Mouse (Mus musculus) intestine, embryonic 14.5 days (tissue): ENCODE measurements around the gene Fgfr2. TPM values are rescaled to one million over a fixed set of nuclear protein-coding genes. Genes with fewer than 3 reads are reported as not detected.

Source experiments
- ATAC-seq: fragments of 200-750 bp; cut with Nextera tagmentation; replicated peaks from 2 replicates; pipeline ENCODE4 v1.8.0; 2017; ENCODE audit warnings: low read depth, moderate number of reproducible peaks, moderate TSS enrichment, moderate library complexity; ENCODE audit not compliant: low FRiP score, low TSS enrichment
- DNase-seq: peaks from one replicate; pipeline ENCODE4 v3.0.0-alpha.2; 2018; ENCODE audit warnings: low spot score
- H3K27ac ChIP-seq: fragments of 300-500 bp; sonication (generic); 2 replicates; pipeline ENCODE4 v1.5.1; 2014; ENCODE audit warnings: low read depth, mild to moderate bottlenecking, control low read depth
- H3K27me3 ChIP-seq: fragments of 300-500 bp; sonication (generic); replicated peaks from 2 replicates; pipeline ENCODE4 v1.6.1; 2014; ENCODE audit warnings: low read length, control low read depth; ENCODE audit not compliant: control insufficient read depth, insufficient read depth
- H3K36me3 ChIP-seq: fragments of 300-500 bp; sonication (generic); 2 replicates; pipeline ENCODE4 v1.6.1; 2014; ENCODE audit warnings: low read length, control low read depth; ENCODE audit not compliant: control insufficient read depth, insufficient read depth
- H3K4me1 ChIP-seq: fragments of 300-500 bp; sonication (generic); replicated peaks from 2 replicates; pipeline ENCODE4 v1.6.1; 2014; ENCODE audit warnings: low read length, control low read depth, mixed read lengths; ENCODE audit not compliant: control insufficient read depth, insufficient read depth
- H3K4me2 ChIP-seq: fragments of 300-500 bp; sonication (generic); 2 replicates; pipeline ENCODE4 v1.6.1; 2014; ENCODE audit warnings: low read length
- H3K4me3 ChIP-seq: fragments of 300-500 bp; sonication (generic); 2 replicates; pipeline ENCODE4 v1.5.1; 2014; ENCODE audit warnings: low read depth, low read length, control low read depth, mixed read lengths
- H3K9ac ChIP-seq: fragments of 300-500 bp; sonication (generic); 2 replicates; pipeline ENCODE4 v1.6.1; 2014; ENCODE audit warnings: mild to moderate bottlenecking, low read length
- H3K9me3 ChIP-seq: fragments of 300-500 bp; sonication (generic); 2 replicates; pipeline ENCODE4 v1.6.1; 2016; ENCODE audit warnings: low read length, control low read depth; ENCODE audit not compliant: control insufficient read depth
- WGBS: fragments of 180-500 bp; shearing (Covaris S2); extraction: QIAGEN DNeasy Blood & Tissue Kit; methylation state at CpG from one replicate; pipeline ENCODE4 v1.1.7; 2014; 5-methylcytosine and 5-hydroxymethylcytosine counted together
- polyA plus RNA-seq: library from polyadenylated mRNA; unstranded; fragments of >200 nt; fragmentation: Nextera tagmentation; extraction: Ambion mirVana; gene quantifications from 2 replicates; pipeline ENCODE4 v1.2.1, GENCODE M21; 2014

Gene Fgfr2
- 105 and 119 TPM in 2 replicates for polyA plus RNA-seq

DNA sequence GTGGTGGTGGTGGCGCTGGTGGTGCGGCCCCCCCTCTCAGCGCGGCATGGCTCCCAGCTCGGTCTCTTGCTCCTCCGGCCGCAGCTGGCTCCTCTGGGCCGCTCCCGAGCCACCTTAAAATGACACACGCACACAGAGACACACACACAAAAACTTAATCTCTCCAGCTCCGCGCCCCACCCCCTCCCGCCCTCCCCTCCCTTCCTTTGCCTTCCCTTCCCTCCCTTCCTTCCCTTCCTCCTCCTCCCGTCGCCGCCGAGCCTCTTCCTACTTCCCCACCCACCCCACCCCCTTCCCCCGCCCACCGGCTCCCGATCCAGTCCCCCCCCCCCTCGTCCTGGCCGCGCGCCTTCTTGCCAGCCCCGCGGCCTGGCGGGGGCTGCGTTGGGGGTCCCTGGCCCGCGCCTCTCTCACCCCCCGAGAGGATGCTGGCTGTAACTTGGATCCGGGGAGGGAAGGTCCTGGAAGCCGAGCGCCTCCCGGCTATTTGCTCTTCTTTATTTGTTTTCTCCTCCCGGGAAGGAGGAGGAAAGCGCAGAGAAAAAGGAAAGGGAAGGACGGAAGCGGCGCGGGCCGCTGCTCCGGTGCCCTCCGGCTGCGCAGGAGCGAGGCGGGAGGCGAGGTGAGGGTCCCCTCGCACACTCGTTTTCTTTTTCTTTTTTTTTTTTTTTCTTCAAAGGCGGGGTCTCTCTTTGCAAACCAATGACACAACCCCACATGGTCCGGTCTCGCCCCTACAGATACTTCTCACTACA, at the start of gene Fgfr2:
Gene Fgfr2 (minus strand): TSS at position 107 of the 755 bp plus-strand sequence.
- WGBS: under 1% methylated on average over 31 of the region's 53 CpGs
- Histone ChIP-seq H3K4me2 (peak within 1 kb of the TSS; percentile 88), H3K27ac (peak within 1 kb of the TSS; percentile 100), H3K4me3 (peak within 1 kb of the TSS; percentile 91), H3K4me1 (peaks cover 31% of the 10 kb centered on the region), H3K36me3 (no peaks in the 10 kb centered on the region), H3K9ac (peak within 1 kb of the TSS; percentile 98), H3K9me3 (no peaks in the 10 kb centered on the region), H3K27me3 (no peaks in the 10 kb centered on the region)
- ATAC-seq: peak; percentile 72
- DNase-seq: peak; percentile 92

GRCm38 (mm10) chr7:133171403-133172032, 48.4 kb upstream of the Fgfr2 start:
- Histone ChIP-seq H3K4me2 (no peak overlapping the region), H3K4me1 (no peaks in the 10 kb centered on the region; the same call in 1 of the 2 replicates), H3K36me3 (no peaks in the 10 kb centered on the region), H3K9me3 (no peaks in the 10 kb centered on the region), H3K27me3 (no peaks in the 10 kb centered on the region), H3K27ac (no peak overlapping the region), H3K4me3 (no peak overlapping the region), H3K9ac (no peak overlapping the region)
- DNase-seq: no peak
- no peak for ATAC-seq
- WGBS: 80% methylated on average over 4 of the region's 4 CpGs

DNA sequence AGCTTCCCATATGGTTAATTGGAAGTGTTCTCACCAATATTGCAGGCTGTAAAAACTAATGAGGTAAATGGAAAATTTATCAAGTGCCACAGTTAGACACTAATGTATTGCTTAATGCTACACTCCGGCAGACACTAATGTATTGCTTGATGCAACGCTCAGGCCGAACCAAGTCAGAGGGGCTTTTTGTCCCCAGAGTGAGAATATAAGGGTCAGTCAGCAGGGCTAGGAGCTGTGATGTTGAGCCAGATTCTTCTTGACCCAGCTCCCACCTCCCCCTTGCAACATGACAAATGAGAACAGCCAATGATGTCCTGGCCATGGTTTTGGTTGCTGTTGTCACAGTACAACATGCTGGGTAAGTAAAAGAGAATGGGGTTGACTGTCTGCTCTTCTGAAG, 45.8 kb upstream of the Fgfr2 start:
- Histone ChIP-seq H3K4me3 (no peak overlapping the region), H3K9ac (no peak overlapping the region), H3K9me3 (no peaks in the 10 kb centered on the region), H3K4me1 (0 out of 2 replicates have a peak, but pooled peaks cover 3% of the 10 kb centered on the region), H3K4me2 (no peak overlapping the region), H3K27me3 (no peaks in the 10 kb centered on the region), H3K27ac (no peak overlapping the region), H3K36me3 (no peaks in the 10 kb centered on the region)
- 96% methylated on average over 3 of the region's 3 CpGs for WGBS
- no peak for DNase-seq
- no peak for ATAC-seq

DNA sequence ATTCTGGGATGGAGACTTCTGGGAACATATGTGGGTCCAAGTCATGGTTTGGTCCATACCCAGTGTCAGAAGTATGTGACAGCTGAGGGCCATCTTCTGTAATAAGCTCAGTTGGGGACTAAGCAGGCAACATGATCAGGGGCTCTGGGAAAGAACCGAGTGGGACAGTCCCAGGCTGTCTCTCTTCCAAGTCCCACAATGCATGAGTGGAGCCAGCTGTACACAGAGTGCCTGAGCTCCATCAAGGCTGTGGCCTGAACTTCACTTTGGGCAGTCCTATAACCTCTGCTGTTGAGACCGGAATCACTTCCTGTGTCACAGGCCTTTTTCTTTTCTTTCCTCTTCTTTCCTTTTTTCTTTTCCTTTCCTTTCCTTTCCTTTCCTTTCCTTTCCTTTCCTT, 44.8 kb upstream of the Fgfr2 start:
- H3K36me3 ChIP-seq: no peaks in the 10 kb centered on the region
- no peak overlapping the region for H3K4me3 ChIP-seq

DNA sequence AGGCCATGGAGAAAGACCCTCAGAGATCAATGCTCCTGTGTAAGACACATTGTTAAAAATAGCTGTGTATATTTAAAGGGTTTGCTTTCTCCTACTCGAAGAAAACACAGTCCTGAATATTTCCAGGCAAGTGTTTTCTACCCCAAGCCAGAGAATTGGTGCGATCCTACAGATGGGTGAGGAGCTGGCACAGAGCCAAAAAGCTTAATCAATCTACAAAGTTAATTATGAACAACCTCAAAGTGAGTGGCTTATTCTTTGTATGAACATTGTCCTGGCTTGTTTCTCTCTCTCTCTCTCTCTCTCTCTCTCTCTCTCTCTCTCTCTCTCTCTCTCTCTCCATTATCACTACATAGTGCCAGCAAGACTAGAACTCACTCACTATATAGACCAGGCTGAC, 41.6 kb upstream of the Fgfr2 start:
- H3K4me1 ChIP-seq: peaks cover 11% of the 10 kb centered on the region
- DNase-seq (no peak), ATAC-seq (no peak)
- no peak overlapping the region for H3K27ac ChIP-seq
- 32% methylated on average over 2 of the region's 2 CpGs for WGBS
- no peaks in the 10 kb centered on the region for H3K36me3 ChIP-seq
- H3K9ac ChIP-seq: no peak overlapping the region
- H3K27me3 ChIP-seq: no peaks in the 10 kb centered on the region
- no peaks in the 10 kb centered on the region for H3K9me3 ChIP-seq
- H3K4me2 ChIP-seq: no peak overlapping the region
- no peak overlapping the region for H3K4me3 ChIP-seq

More for the DNA sequence above, 44.8 kb upstream of the Fgfr2 start:
- Histone ChIP-seq H3K4me1 (peaks cover 3% of the 10 kb centered on the region; the same call in 1 of the 2 replicates), H3K9me3 (no peaks in the 10 kb centered on the region), H3K27me3 (no peaks in the 10 kb centered on the region), H3K4me2 (no peak overlapping the region), H3K9ac (no peak overlapping the region), H3K27ac (no peak overlapping the region)
- 70% methylated on average over 2 of the region's 2 CpGs for WGBS
- ATAC-seq (no peak), DNase-seq (no peak)

- WGBS: 69% methylated on average over 5 of the region's 5 CpGs
- Histone ChIP-seq H3K27me3 (no peaks in the 10 kb centered on the region), H3K27ac (no peak overlapping the region), H3K4me2 (no peak overlapping the region), H3K4me1 (peaks cover 11% of the 10 kb centered on the region), H3K36me3 (no peaks in the 10 kb centered on the region), H3K9ac (no peak overlapping the region), H3K9me3 (no peaks in the 10 kb centered on the region), H3K4me3 (no peak overlapping the region)
- DNase-seq (no peak), ATAC-seq (no peak)
These were observed 39.9 kb upstream of the Fgfr2 start for GRCm38 (mm10) chr7:133163011-133163410.

DNA sequence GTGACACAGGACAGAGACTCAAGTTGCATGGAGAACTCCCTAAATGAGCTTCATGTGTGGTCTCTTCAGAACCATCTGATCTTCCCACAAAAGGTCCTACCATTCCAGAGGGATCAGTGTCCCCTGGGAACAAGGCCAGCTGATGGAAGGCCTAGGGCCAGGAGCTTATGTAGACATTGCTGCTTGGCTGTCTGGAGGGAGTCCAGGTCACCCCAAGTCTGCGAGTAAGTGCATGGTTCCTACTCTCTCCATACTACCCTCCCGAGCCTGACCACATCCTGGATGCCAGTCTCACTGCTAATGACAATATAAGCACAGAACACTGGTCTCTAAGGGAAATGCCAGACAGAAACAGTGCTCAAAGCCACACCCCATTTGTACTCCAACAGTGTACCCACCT, 39.0 kb upstream of the Fgfr2 start:
- WGBS: 56% methylated on average over 2 of the region's 2 CpGs
- H3K4me1 ChIP-seq: peaks cover 11% of the 10 kb centered on the region
- 0 out of 2 replicates have a peak overlapping the region, but pooled peaks have one; percentile 22 for H3K27ac ChIP-seq
- no peaks in the 10 kb centered on the region for H3K9me3 ChIP-seq
- H3K9ac ChIP-seq: no peak overlapping the region
- no peak for ATAC-seq
- DNase-seq: no peak
- H3K4me2 ChIP-seq: no peak overlapping the region
- no peaks in the 10 kb centered on the region for H3K27me3 ChIP-seq
- no peak overlapping the region for H3K4me3 ChIP-seq
- no peaks in the 10 kb centered on the region for H3K36me3 ChIP-seq

GRCm38 (mm10) chr7:133161362-133162080, 38.4 kb upstream of the Fgfr2 start:
- 34% methylated on average over 7 of the region's 7 CpGs for WGBS
- no peak overlapping the region for H3K9ac ChIP-seq
- H3K9me3 ChIP-seq: no peaks in the 10 kb centered on the region
- 0 out of 2 replicates have a peak overlapping the region, but pooled peaks have one; percentile 22 for H3K27ac ChIP-seq
- H3K27me3 ChIP-seq: no peaks in the 10 kb centered on the region
- no peaks in the 10 kb centered on the region for H3K36me3 ChIP-seq
- H3K4me1 ChIP-seq: peaks cover 11% of the 10 kb centered on the region
- no peak overlapping the region for H3K4me3 ChIP-seq
- DNase-seq (no peak), ATAC-seq (peak; percentile 50; the same call in 1 of the 2 replicates)
- H3K4me2 ChIP-seq: no peak overlapping the region
